Mouse (Mus musculus): ENCODE measurements around the gene Ptprn2.

Ptprn2 gene

GRCm38 (mm10) chr12:117054925-117055570 lies 569.5 kb downstream of the Ptprn2 start:
- no peak for DNase-seq (ENCODE audit: low spot score in 2 of 2)

- DNase-seq (ENCODE audit: low spot score in 2 of 2), result no peak
These were observed 572.9 kb downstream of the Ptprn2 start for GRCm38 (mm10) chr12:117058184-117058958.

GRCm38 (mm10) chr12:117058975-117059374 lies 573.5 kb downstream of the Ptprn2 start:
- no peak for DNase-seq (ENCODE audit: low spot score in 2 of 2)

GRCm38 (mm10) chr12:117077664-117078063 lies 592.1 kb downstream of the Ptprn2 start:
- DNase-seq (ENCODE audit: low spot score in 2 of 2), result no peak

GRCm38 (mm10) chr12:117078945-117079344 lies 593.4 kb downstream of the Ptprn2 start:
- no peak for DNase-seq (ENCODE audit: low spot score in 2 of 2)

- no peak for DNase-seq (ENCODE audit: low spot score in 2 of 2)
These were observed 594.2 kb downstream of the Ptprn2 start for GRCm38 (mm10) chr12:117079724-117080123.

GRCm38 (mm10) chr12:117083856-117084701 lies 598.6 kb downstream of the Ptprn2 start:
- DNase-seq (ENCODE audit: low spot score in 2 of 2), result no peak

GRCm38 (mm10) chr12:117084702-117085409 lies 599.3 kb downstream of the Ptprn2 start:
- DNase-seq (ENCODE audit: low spot score in 2 of 2), result no peak

- DNase-seq (ENCODE audit: low spot score in 2 of 2), result no peak
These were observed 600.3 kb downstream of the Ptprn2 start for GRCm38 (mm10) chr12:117085661-117086335.

GRCm38 (mm10) chr12:117092345-117093107 lies 607.0 kb downstream of the Ptprn2 start:
- DNase-seq (ENCODE audit: low spot score in 2 of 2), result no peak

- no peak for DNase-seq (ENCODE audit: low spot score in 2 of 2)
These were observed 610.4 kb downstream of the Ptprn2 start for GRCm38 (mm10) chr12:117095941-117096340.

GRCm38 (mm10) chr12:117098295-117098694 lies 612.8 kb downstream of the Ptprn2 start:
- DNase-seq (ENCODE audit: low spot score in 2 of 2), result no peak

- no peak for DNase-seq (ENCODE audit: low spot score in 2 of 2)
These were observed 621.2 kb downstream of the Ptprn2 start for GRCm38 (mm10) chr12:117106696-117107095.

GRCm38 (mm10) chr12:117107143-117107616 lies 621.7 kb downstream of the Ptprn2 start:
- no peak for DNase-seq (ENCODE audit: low spot score in 2 of 2)

- DNase-seq (ENCODE audit: low spot score in 2 of 2), result no peak
These were observed 629.8 kb downstream of the Ptprn2 start for GRCm38 (mm10) chr12:117115254-117115865.

- DNase-seq (ENCODE audit: low spot score in 2 of 2), result no peak
These were observed 641.6 kb downstream of the Ptprn2 start for GRCm38 (mm10) chr12:117127078-117127477.

- no peak for DNase-seq (ENCODE audit: low spot score in 2 of 2)
These were observed 642.0 kb downstream of the Ptprn2 start for GRCm38 (mm10) chr12:117127485-117127884.

- DNase-seq (ENCODE audit: low spot score in 2 of 2), result peak in 1 of 2 experiments; percentile 20
These were observed 646.6 kb downstream of the Ptprn2 start for GRCm38 (mm10) chr12:117132095-117132494.

GRCm38 (mm10) chr12:117135205-117135604 lies 649.7 kb downstream of the Ptprn2 start:
- no peak for DNase-seq (ENCODE audit: low spot score in 2 of 2)

Measured in thymus, postnatal 10 days (tissue).